Mouse (Mus musculus) midbrain, postnatal 0 days (tissue): Measurements from ENCODE around the gene Sf3b3. TPM values are rescaled to one million over a fixed set of nuclear protein-coding genes. Genes with fewer than 3 reads are reported as not detected.

Experiments used
- ATAC-seq: fragments of 200-750 bp; cut with Nextera tagmentation; 2 replicates; pipeline ENCODE4 v1.8.0; 2017; ENCODE audit warnings: moderate number of reproducible peaks, mild to moderate bottlenecking, moderate TSS enrichment, moderate library complexity; ENCODE audit not compliant: low FRiP score
- DNase-seq: peaks from one replicate; pipeline ENCODE4 v3.0.0-alpha.2; 2015; ENCODE audit warnings: low spot score
- H3K27ac ChIP-seq: fragments of 300-500 bp; sonication (generic); 2 replicates; pipeline ENCODE4 v1.5.1; 2014; ENCODE audit warnings: low read depth, mild to moderate bottlenecking, low read length, mixed read lengths
- H3K27me3 ChIP-seq: fragments of 300-500 bp; sonication (generic); 2 replicates; pipeline ENCODE4 v1.6.1; 2014; ENCODE audit warnings: low read length, control low read depth, mixed read lengths; ENCODE audit not compliant: insufficient read depth
- H3K36me3 ChIP-seq: fragments of 300-500 bp; sonication (generic); 2 replicates; pipeline ENCODE4 v1.6.1; 2014; ENCODE audit warnings: low read length, control low read depth, mixed read lengths; ENCODE audit not compliant: insufficient read depth
- H3K4me1 ChIP-seq: fragments of 300-500 bp; sonication (generic); 2 replicates; pipeline ENCODE4 v1.6.1; 2014; ENCODE audit warnings: mild to moderate bottlenecking, control low read depth, antibody characterized with exemption, low read length, mixed read lengths; ENCODE audit not compliant: insufficient read depth
- H3K4me2 ChIP-seq: fragments of 300-500 bp; sonication (generic); 2 replicates; pipeline ENCODE4 v1.6.1; 2014; ENCODE audit warnings: low read depth, mild to moderate bottlenecking, low read length, mixed read lengths; ENCODE audit not compliant: poor library complexity, severe bottlenecking
- H3K4me3 ChIP-seq: fragments of 300-500 bp; sonication (generic); 2 replicates; pipeline ENCODE4 v1.5.1; 2014; ENCODE audit warnings: low read depth, mild to moderate bottlenecking, low read length, moderate library complexity
- H3K9ac ChIP-seq: fragments of 300-500 bp; sonication (generic); replicated peaks from 2 replicates; pipeline ENCODE4 v1.6.1; 2014; ENCODE audit warnings: mild to moderate bottlenecking, low read length, moderate library complexity, mixed read lengths; ENCODE audit not compliant: poor library complexity, severe bottlenecking
- H3K9me3 ChIP-seq: fragments of 300-500 bp; sonication (generic); 2 replicates; pipeline ENCODE4 v1.6.1; 2016; ENCODE audit warnings: low read length, control low read depth
- CTCF ChIP-seq: IDR thresholded peaks from 2 replicates; pipeline ENCODE4 v1.5.1; 2016; ENCODE audit warnings: antibody characterized with exemption, mild to moderate bottlenecking
- WGBS: fragments of 180-500 bp; shearing (Covaris S2); extraction: QIAGEN DNeasy Blood & Tissue Kit; methylation state at CpG from one replicate; pipeline ENCODE4 v1.1.7; 2014; 5-methylcytosine and 5-hydroxymethylcytosine counted together
- polyA plus RNA-seq: library from polyadenylated mRNA; unstranded; fragments of >200 nt; fragmentation: Nextera tagmentation; extraction: Ambion mirVana; gene quantifications from 2 replicates; pipeline ENCODE4 v1.2.1, GENCODE M21; 2015
- total RNA-seq: library from RNA; depleted of rRNA; stranded (reverse); fragments of >200 nt; gene quantifications from 2 replicates; pipeline ENCODE4 v1.2.3, GENCODE M21; 2014

The Sf3b3 gene
- total and polyA plus RNA-seq, 2 experiments from 2014 or later, result 65.0 to 82.9 TPM

- H3K27ac ChIP-seq, result no peak overlapping the region
- 62% methylated on average over 2 of the region's 2 CpGs for WGBS
Observed at GRCm38 (mm10) chr8:110785366-110785765, 61.2 kb downstream of the Sf3b3 start.

DNA sequence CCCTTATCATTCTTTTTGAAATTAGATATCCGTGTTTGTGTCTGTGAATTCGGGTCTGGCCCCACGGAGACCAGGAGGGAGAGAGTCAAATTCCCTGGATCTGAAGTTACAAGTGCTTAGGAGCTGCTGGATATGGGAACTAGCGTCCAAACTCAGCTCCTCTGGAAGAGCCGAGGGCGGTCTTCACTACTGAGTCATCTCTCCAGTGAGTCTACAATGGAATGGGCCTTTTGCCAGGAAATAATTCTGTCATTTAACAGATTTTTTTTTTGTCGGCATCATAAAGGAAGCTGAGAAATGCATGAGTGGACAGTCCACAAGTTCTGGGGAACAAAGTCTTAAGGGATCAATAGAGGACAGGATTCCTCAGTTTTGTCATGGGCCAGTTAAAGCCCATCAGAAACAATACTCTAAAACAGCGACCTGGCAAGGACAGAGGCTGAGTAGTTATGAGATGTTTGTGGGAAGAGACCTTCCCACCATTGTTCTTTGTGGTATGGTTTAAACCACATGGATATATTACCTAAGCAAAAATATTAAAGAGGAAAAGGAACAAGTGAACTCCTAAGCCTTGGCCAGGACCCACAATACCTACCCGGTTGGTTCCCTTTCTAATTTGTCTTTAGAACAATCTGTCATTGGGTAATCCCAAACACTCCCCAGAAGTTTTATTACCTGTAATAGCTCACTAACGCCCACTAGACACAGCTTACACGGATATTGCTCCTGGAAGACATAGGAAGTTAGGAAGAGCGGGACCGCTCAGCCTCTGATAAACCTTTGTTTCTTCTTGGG, 66.5 kb downstream of the Sf3b3 start:
- Histone ChIP-seq H3K4me1 (no peaks in the 10 kb centered on the region), H3K9me3 (no peaks in the 10 kb centered on the region), H3K36me3 (no peaks in the 10 kb centered on the region), H3K4me3 (no peak overlapping the region), H3K27me3 (no peaks in the 10 kb centered on the region), H3K9ac (no peak overlapping the region), H3K27ac (no peak overlapping the region), H3K4me2 (no peak overlapping the region)
- TF ChIP-seq CTCF, result no peak
- 87% methylated on average over 13 of the region's 13 CpGs for WGBS
- ATAC-seq, result no peak
- DNase-seq, result no peak

More at GRCm38 (mm10) chr8:110785366-110785765, 61.2 kb downstream of the Sf3b3 start:
- no peak for DNase-seq
- Histone ChIP-seq H3K27me3 (no peaks in the 10 kb centered on the region), H3K9me3 (no peaks in the 10 kb centered on the region), H3K9ac (no peak overlapping the region), H3K4me3 (no peak overlapping the region), H3K4me1 (no peaks in the 10 kb centered on the region), H3K36me3 (no peaks in the 10 kb centered on the region), H3K4me2 (no peak overlapping the region)
- ATAC-seq, result no peak
- no peak for TF ChIP-seq CTCF

DNA sequence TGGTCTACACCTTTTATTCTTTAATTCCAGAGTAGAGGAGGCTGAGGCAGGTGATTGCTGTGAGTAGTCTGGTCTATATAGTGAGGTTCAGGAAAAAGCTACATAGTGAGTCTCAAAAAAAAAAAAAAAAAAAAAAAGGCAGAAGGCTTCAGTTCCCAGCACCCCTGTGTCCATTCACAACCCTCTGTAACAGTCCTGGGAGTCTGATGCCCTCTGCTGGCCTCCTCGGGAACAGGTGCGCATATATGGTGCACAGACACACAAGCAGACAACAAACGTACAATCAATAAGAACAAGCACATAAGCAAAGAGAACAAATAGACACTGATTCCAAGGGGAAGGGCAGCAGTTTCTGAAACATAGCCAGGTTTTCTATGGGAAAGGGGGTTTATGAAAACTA, 70.3 kb downstream of the Sf3b3 start:
- 95% methylated on average over 3 of the region's 3 CpGs for WGBS
- H3K36me3 ChIP-seq, result no peaks in the 10 kb centered on the region
- ATAC-seq, result no peak
- no peaks in the 10 kb centered on the region for H3K27me3 ChIP-seq
- H3K4me3 ChIP-seq, result no peak overlapping the region
- H3K9me3 ChIP-seq, result no peaks in the 10 kb centered on the region
- no peak for DNase-seq
- H3K9ac ChIP-seq, result no peak overlapping the region
- H3K4me1 ChIP-seq, result no peaks in the 10 kb centered on the region
- TF ChIP-seq CTCF, result 0 out of 2 replicates have a peak, but pooled peaks have one; percentile 10
- H3K27ac ChIP-seq, result no peak overlapping the region
- no peak overlapping the region for H3K4me2 ChIP-seq

- Histone ChIP-seq H3K36me3 (no peaks in the 10 kb centered on the region), H3K27me3 (no peaks in the 10 kb centered on the region), H3K4me3 (no peak overlapping the region), H3K9ac (no peak overlapping the region), H3K4me1 (no peaks in the 10 kb centered on the region), H3K27ac (no peak overlapping the region), H3K4me2 (no peak overlapping the region), H3K9me3 (no peaks in the 10 kb centered on the region)
- TF ChIP-seq CTCF, result no peak
- no peak for ATAC-seq
- DNase-seq, result no peak
- WGBS, result 83% methylated on average over 3 of the region's 3 CpGs
Observed at GRCm38 (mm10) chr8:110775721-110776120, 70.9 kb downstream of the Sf3b3 start.

DNA sequence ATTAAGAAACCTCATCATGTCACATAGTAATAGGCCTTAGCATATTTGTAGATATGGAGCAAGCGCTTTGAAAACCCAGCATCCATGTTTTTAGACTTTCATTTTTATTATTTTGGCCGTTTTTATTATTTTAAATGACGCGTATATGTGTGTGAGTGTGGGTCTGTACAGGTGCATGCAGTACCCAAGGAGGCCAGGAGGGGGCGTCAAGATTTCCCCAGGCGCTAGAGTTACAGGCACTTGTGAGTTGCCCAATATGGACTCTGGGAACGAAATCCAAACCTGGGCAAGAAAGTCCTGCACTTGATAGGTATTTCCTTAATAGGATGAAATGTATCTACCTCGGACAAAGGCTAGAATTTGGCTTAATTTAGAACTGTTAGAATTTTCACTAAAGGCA, 71.3 kb downstream of the Sf3b3 start:
- WGBS, result 76% methylated on average over 8 of the region's 8 CpGs
- H3K36me3 ChIP-seq, result no peaks in the 10 kb centered on the region
- H3K9ac ChIP-seq, result no peak overlapping the region
- H3K4me1 ChIP-seq, result no peaks in the 10 kb centered on the region
- no peaks in the 10 kb centered on the region for H3K9me3 ChIP-seq
- H3K27me3 ChIP-seq, result no peaks in the 10 kb centered on the region
- no peak for ATAC-seq
- no peak overlapping the region for H3K27ac ChIP-seq
- DNase-seq, result no peak
- no peak overlapping the region for H3K4me3 ChIP-seq
- TF ChIP-seq CTCF, result peak; percentile 49
- H3K4me2 ChIP-seq, result no peak overlapping the region

- Histone ChIP-seq H3K4me3 (no peak overlapping the region), H3K9me3 (no peaks in the 10 kb centered on the region), H3K36me3 (no peaks in the 10 kb centered on the region), H3K27me3 (no peaks in the 10 kb centered on the region), H3K27ac (no peak overlapping the region), H3K4me2 (no peak overlapping the region), H3K4me1 (no peaks in the 10 kb centered on the region), H3K9ac (no peak overlapping the region)
- ATAC-seq (no peak), DNase-seq (no peak)
- TF ChIP-seq CTCF, result no peak
- 85% methylated on average over 6 of the region's 6 CpGs for WGBS
Observed at GRCm38 (mm10) chr8:110774725-110775124, 71.9 kb downstream of the Sf3b3 start.
